Mouse (Mus musculus) MEL (cell line): ENCODE results near the gene Cldn4. TPM values are rescaled to one million over a fixed set of nuclear protein-coding genes. Genes with fewer than 3 reads are reported as not detected.

Experiments
- DNase-seq: peaks from one replicate; pipeline ENCODE4 v3.0.0; 2011; ENCODE audit warnings: low read depth, low spot score
- H3K27ac ChIP-seq: 2 replicates; pipeline ENCODE4 v1.5.1; 2012; ENCODE audit warnings: low read depth, mild to moderate bottlenecking, control low read depth, low read length, moderate library complexity; ENCODE audit not compliant: control insufficient read depth
- H3K27me3 ChIP-seq, 2 experiments: fragments of 150-350 bp in 1 of 2; sonication (generic) in 1 of 2; 2 replicates each; pipeline ENCODE4 v1.6.1; 2012; ENCODE audit warnings: low read length in 2 of 2, mild to moderate bottlenecking in 2 of 2, improper control_type of control experiment in 1 of 2, moderate library complexity in 1 of 2; ENCODE audit not compliant: insufficient read depth in 2 of 2, control insufficient read depth in 1 of 2
- H3K36me3 ChIP-seq, 2 experiments: 2 replicates each; pipeline ENCODE4 v1.6.1; 2012 to 2014; ENCODE audit warnings: low read length in 2 of 2, improper control_type of control experiment in 1 of 2, inconsistent platforms in 1 of 2, mild to moderate bottlenecking in 1 of 2; ENCODE audit not compliant: insufficient read depth in 2 of 2, control insufficient read depth in 1 of 2
- H3K4me1 ChIP-seq, 2 experiments: fragments of 150-350 bp in 1 of 2; sonication (generic) in 1 of 2; 2 replicates each; pipeline ENCODE4 v1.6.1; 2012; ENCODE audit warnings: low read length in 2 of 2, improper control_type of control experiment in 1 of 2, mild to moderate bottlenecking in 1 of 2; ENCODE audit not compliant: insufficient read depth in 2 of 2, control insufficient read depth in 1 of 2
- H3K4me3 ChIP-seq, 2 experiments: fragments of 150-350 bp in 1 of 2; sonication (generic) in 1 of 2; 2 replicates each; pipeline ENCODE4 v1.5.1; 2012; ENCODE audit warnings: low read depth in 2 of 2, low read length in 2 of 2, mild to moderate bottlenecking in 2 of 2, moderate library complexity in 2 of 2, control low read depth in 1 of 2, improper control_type of control experiment in 1 of 2; ENCODE audit not compliant: control insufficient read depth in 1 of 2, insufficient read depth in 1 of 2
- H3K79me2 ChIP-seq: 2 replicates; pipeline ENCODE4 v1.6.1; 2012; ENCODE audit warnings: mild to moderate bottlenecking, low read length, moderate library complexity; ENCODE audit not compliant: control insufficient read depth, poor library complexity, insufficient read depth
- H3K9ac ChIP-seq: 2 replicates; pipeline ENCODE4 v1.6.1; 2012; ENCODE audit warnings: low read depth, mild to moderate bottlenecking, control low read depth, low read length, moderate library complexity; ENCODE audit not compliant: control insufficient read depth, poor library complexity, severe bottlenecking
- H3K9me3 ChIP-seq: fragments of 150-350 bp; sonication (generic); replicated peaks from 2 replicates; pipeline ENCODE4 v1.6.1; 2012; ENCODE audit warnings: mild to moderate bottlenecking, low read length, improper control_type of control experiment, moderate library complexity; ENCODE audit not compliant: insufficient read depth
- E2F4 ChIP-seq: IDR thresholded peaks from 2 replicates; pipeline ENCODE4 v1.6.1; 2011; ENCODE audit warnings: low read depth, low read length, improper control_type of control experiment, borderline replicate concordance
- ETS1 ChIP-seq: IDR thresholded peaks from 2 replicates; pipeline ENCODE4 v1.6.1; 2012; ENCODE audit warnings: low read depth, mild to moderate bottlenecking, inconsistent platforms, low read length, improper control_type of control experiment, moderate library complexity
- GABPA ChIP-seq: IDR thresholded peaks from 2 replicates; pipeline ENCODE4 v1.6.1; 2012; ENCODE audit warnings: low read depth, mild to moderate bottlenecking, inconsistent platforms, low read length, improper control_type of control experiment, moderate library complexity
- MYB ChIP-seq: IDR thresholded peaks from 2 replicates; pipeline ENCODE4 v1.6.1; 2011; ENCODE audit warnings: mild to moderate bottlenecking, low read depth, low read length, improper control_type of control experiment
- NRF1 ChIP-seq: IDR thresholded peaks from 2 replicates; pipeline ENCODE4 v1.6.1; 2014; ENCODE audit warnings: low read depth, mild to moderate bottlenecking, inconsistent platforms, low read length, improper control_type of control experiment, moderate library complexity; ENCODE audit not compliant: poor library complexity, insufficient read depth, severe bottlenecking
- POLR2A ChIP-seq, 2 experiments: IDR thresholded peaks; 2 replicates each; pipeline ENCODE4 v1.6.1; 2011 to 2012; ENCODE audit warnings: low read length in 2 of 2, mild to moderate bottlenecking in 2 of 2, control low read depth in 1 of 2, improper control_type of control experiment in 1 of 2, low read depth in 1 of 2, moderate library complexity in 1 of 2; ENCODE audit not compliant: control insufficient read depth in 1 of 2, insufficient read depth in 1 of 2, poor library complexity in 1 of 2
- RCOR1 ChIP-seq: IDR thresholded peaks from 2 replicates; pipeline ENCODE4 v1.6.1; 2012; ENCODE audit warnings: low read depth, mild to moderate bottlenecking, inconsistent platforms, low read length, improper control_type of control experiment
- TBP ChIP-seq: IDR thresholded peaks from 2 replicates; pipeline ENCODE4 v1.8.0; 2011; ENCODE audit warnings: low read depth, low read length, improper control_type of control experiment
- TCF12 ChIP-seq: IDR thresholded peaks from 2 replicates; pipeline ENCODE4 v1.6.1; 2014; ENCODE audit warnings: low read depth, mild to moderate bottlenecking, inconsistent platforms, low read length, improper control_type of control experiment, moderate library complexity
- UBTF ChIP-seq: IDR thresholded peaks from 2 replicates; pipeline ENCODE4 v1.6.1; 2012; ENCODE audit warnings: low read depth, mild to moderate bottlenecking, inconsistent platforms, low read length, improper control_type of control experiment, moderate library complexity, borderline replicate concordance; ENCODE audit not compliant: insufficient read depth
- USF1 ChIP-seq: IDR thresholded peaks from 2 replicates; pipeline ENCODE4 v1.6.1; 2014; ENCODE audit warnings: low read depth, mild to moderate bottlenecking, inconsistent platforms, low read length, improper control_type of control experiment, moderate library complexity
- ZC3H11A ChIP-seq: IDR thresholded peaks from 2 replicates; pipeline ENCODE4 v1.6.1; 2012; ENCODE audit warnings: low read depth, mild to moderate bottlenecking, inconsistent platforms, low read length, improper control_type of control experiment
- ZKSCAN1 ChIP-seq: IDR thresholded peaks from 2 replicates; pipeline ENCODE4 v1.6.1; 2012; ENCODE audit warnings: low read depth, mild to moderate bottlenecking, inconsistent platforms, low read length, improper control_type of control experiment, moderate library complexity
- ZMIZ1 ChIP-seq: IDR thresholded peaks from 2 replicates; pipeline ENCODE4 v1.6.1; 2012; ENCODE audit warnings: low read depth, mild to moderate bottlenecking, inconsistent platforms, low read length, improper control_type of control experiment, moderate library complexity
- polyA plus RNA-seq, 2 experiments: library from polyadenylated mRNA; stranded (reverse) in 1 of 2; unstranded in 1 of 2; fragments of >175 nt in 1 of 2; fragments of >200 nt in 1 of 2; gene quantifications; 2 replicates each; pipeline versions ENCODE4 v1.2.1 to v1.2.4; 2012; ENCODE audit warnings: low replicate concordance in 2 of 2, low read depth in 1 of 2; ENCODE audit not compliant: insufficient read length in 2 of 2, insufficient read depth in 1 of 2, missing spikeins in 1 of 2
- total RNA-seq: library from RNA; depleted of rRNA; stranded (reverse); fragments of 300-350 nt; gene quantifications from 2 replicates; pipeline ENCODE4 v1.2.3, GENCODE M21; 2012

Gene Cldn4
- total and polyA plus RNA-seq, 3 experiments = 0.04 to 0.08 TPM; not detected in 1

DNA sequence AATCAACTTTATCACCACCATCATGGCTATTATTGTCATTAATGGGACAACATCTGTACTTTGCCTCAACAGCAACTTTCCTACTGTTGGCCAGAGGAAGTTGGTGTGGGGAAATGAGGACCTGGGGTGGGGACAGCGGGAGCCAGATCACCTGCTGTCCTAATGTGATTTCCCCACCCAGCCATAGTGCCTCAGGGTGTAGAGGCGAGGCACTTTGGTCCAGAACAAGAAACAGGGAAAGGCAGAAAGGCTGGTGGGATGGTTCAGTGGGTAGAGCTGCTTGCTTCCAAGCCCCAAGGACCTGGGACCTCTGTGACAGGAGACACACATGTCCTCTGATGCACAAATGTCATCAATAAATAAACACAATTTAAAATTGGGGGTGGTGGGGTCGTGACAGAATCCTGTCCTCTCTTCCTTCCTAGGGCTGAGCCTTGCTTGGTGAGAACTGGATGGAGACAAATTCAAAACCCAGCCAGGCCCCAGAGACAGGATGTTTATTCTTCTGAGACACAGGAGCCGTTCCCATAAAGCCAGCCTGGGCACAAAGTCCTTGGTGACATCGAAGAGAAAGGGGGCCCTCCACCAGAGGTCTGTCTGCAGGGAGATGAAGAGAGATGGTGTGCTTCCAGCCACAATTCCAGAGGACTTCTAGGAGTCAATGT is 818 bp upstream of the Cldn4 start:
- H3K79me2 ChIP-seq = no peaks in the 10 kb centered on the region
- no peak overlapping the region for H3K4me3 ChIP-seq
- no peak overlapping the region for H3K27ac ChIP-seq
- TF ChIP-seq NRF1 = no peak
- no peak for TF ChIP-seq POLR2A (IDR thresholded peaks at IDR 0.05; ENCODE audit: control insufficient read depth in 1 of 2, insufficient read depth in 1 of 2, low read depth in 1 of 2, low read length in 2 of 2, poor library complexity in 1 of 2)
- no peak for TF ChIP-seq GABPA
- TF ChIP-seq TCF12 = no peak
- TF ChIP-seq ZC3H11A = no peak
- TF ChIP-seq UBTF = no peak
- TF ChIP-seq ETS1 = no peak
- no peak for TF ChIP-seq E2F4
- no peak for TF ChIP-seq ZKSCAN1
- TF ChIP-seq TBP = no peak
- no peak for TF ChIP-seq ZMIZ1
- no peak for TF ChIP-seq USF1
- TF ChIP-seq, all 39 proteins: peak for 0
- H3K36me3 ChIP-seq = no peaks in the 10 kb centered on the region
- no peak overlapping the region for H3K9ac ChIP-seq
- H3K27me3 ChIP-seq = peaks cover 0 to 6% of the 10 kb centered on the region in 2 experiments; a peak in 3 of 4 replicates
- H3K9me3 ChIP-seq = no peaks in the 10 kb centered on the region
- no peak for DNase-seq
- no peaks in the 10 kb centered on the region for H3K4me1 ChIP-seq

DNA sequence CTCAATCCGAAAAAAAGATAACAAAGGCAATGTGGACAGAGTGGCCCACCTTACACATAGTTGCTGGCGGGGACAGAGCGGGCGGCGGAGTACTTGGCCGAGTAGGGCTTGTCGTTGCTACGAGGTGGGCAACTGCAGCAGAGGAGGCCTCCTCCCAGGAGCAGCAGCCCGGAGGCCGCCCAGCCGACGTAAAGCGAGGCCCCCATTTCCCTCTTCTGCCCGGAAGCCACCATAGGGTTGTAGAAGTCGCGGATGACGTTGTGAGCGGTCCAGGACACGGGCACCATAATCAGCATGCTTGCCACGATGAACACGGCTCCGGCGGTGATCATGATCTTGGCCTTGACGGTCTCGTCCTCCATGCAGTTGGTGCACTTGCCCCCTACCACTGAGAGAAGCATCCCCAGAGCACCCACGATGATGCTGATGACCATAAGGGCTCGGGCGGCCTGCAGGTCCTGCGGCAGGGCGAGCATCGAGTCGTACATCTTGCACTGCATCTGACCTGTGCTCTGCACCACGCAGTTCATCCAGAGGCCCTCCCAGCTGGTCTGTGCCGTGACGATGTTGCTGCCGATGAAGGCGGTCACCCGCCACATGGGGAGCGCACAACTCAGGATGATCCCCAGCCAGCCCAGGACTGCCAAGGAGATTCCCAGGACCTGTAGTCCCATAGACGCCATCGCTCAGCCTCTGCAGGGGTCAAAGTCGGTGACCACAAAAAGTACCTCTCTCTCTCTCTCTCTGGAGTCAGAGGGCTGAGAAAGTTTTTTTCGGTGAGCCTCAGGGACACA is 474 bp downstream of the Cldn4 start:
- H3K4me1 ChIP-seq = no peaks in the 10 kb centered on the region
- no peaks in the 10 kb centered on the region for H3K9me3 ChIP-seq
- no peak overlapping the region for H3K9ac ChIP-seq
- H3K4me3 ChIP-seq = no peak overlapping the region
- no peak overlapping the region for H3K27ac ChIP-seq
- H3K36me3 ChIP-seq = no peaks in the 10 kb centered on the region
- no peak for TF ChIP-seq USF1
- no peak for TF ChIP-seq RCOR1
- TF ChIP-seq E2F4 = no peak
- TF ChIP-seq MYB = no peak
- H3K79me2 ChIP-seq = no peaks in the 10 kb centered on the region
- DNase-seq = no peak
- peaks cover 0 to 6% of the 10 kb centered on the region in 2 experiments; a peak in 3 of 4 replicates for H3K27me3 ChIP-seq
